Mouse (Mus musculus): ENCODE measurements around the gene Gria1.

The Gria1 gene

DNA sequence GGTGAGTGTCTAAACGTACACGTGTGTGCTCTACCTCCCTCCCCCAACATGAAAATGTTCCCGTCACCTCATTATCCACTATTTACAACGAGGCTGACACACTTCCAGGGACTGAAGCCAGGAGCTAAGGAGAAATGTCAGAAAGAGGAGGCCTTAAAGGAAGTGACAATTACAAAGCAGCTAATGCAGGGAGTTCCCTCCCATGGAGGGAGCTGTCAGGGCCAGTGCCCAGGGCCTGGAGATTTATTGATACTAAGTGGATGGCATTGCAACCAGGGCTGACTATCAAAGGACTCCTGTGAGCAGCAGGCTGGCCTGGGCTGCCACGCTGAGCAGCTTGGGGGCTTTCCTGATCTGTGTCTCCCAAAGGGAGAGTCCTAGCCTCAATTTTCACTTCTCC is 163.0 kb downstream of the Gria1 start:
- in situ Hi-C loops (cut with MseI, MboI), result no loop called here

GRCm38 (mm10) chr11:57176552-57176951 is 165.4 kb downstream of the Gria1 start:
- in situ Hi-C loops (cut with MseI, MboI), result no loop called here

- in situ Hi-C loops (cut with MseI, MboI), result no loop called here
Observed at GRCm38 (mm10) chr11:57184216-57184615, 173.0 kb downstream of the Gria1 start.

DNA sequence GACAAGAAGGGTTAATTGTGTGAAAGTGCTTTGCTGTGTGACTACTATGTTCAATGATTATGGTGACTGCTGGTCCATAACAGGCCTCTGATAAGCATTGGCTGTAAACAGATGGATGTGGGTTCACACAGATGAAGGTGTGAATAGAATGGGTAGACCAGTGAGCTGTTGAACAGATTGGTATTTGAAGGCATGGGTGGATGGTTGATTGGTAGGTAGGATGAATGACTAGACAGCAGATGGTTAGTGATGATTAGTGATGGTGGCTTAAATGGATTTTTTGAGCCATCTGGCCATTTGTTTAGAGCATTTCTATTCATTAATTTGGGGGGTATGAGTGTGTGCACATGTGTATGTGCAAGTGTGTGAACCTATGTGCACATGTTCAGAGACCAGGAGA is 173.9 kb downstream of the Gria1 start:
- in situ Hi-C loops (cut with MseI, MboI), result no loop called here

- in situ Hi-C loops (cut with MseI, MboI), result no loop called here
Observed at GRCm38 (mm10) chr11:57189391-57189790, 178.2 kb downstream of the Gria1 start.

DNA sequence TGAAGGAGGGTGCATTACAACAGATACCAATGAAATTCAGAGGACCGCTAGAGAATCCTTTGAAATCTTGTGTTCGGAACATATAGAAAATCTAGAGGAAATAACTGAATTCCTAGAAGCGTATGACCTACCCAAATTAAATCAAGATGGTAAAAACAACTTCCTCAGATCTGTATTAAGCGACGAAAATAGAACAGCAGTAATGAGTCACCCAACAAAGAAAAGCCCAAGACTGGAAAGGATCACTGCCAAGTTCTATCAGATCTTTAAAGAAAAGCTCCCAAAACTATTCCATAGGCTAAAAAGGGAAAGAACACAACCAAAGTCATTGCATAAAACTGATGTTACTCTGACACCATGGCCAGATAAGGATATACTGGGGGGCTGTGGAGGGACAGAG is 183.6 kb downstream of the Gria1 start:
- in situ Hi-C loops (cut with MseI, MboI), result no loop called here

- in situ Hi-C loops (cut with MseI, MboI), result no loop called here
Observed at GRCm38 (mm10) chr11:57201245-57201976, 190.2 kb downstream of the Gria1 start.

DNA sequence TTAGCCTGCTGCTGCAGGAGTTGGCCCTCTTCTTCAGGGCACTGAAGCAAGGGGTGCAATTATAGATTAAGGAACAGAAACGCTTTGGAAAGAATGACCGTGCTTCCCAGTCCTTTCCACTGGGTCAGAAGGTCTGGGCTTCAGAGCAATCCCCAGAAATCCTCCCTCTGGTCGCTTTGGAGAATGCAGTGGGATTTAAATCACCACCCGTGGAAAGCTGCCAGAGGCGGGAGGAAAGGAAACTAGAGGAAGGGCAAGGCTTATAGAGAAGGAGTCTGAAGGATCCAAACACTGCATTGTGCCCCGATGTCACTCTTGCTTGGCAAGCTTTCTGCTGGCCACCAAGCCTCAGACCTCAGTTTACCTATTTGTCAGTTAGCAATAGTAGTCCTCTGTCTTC is 193.2 kb downstream of the Gria1 start:
- in situ Hi-C loops (cut with MseI, MboI), result no loop called here

- in situ Hi-C loops (cut with MseI, MboI), result no loop called here
Observed at GRCm38 (mm10) chr11:57207260-57207659, 196.1 kb downstream of the Gria1 start.

- in situ Hi-C loops (cut with MseI, MboI), result no loop called here
Observed at GRCm38 (mm10) chr11:57214079-57214478, 202.9 kb downstream of the Gria1 start.

DNA sequence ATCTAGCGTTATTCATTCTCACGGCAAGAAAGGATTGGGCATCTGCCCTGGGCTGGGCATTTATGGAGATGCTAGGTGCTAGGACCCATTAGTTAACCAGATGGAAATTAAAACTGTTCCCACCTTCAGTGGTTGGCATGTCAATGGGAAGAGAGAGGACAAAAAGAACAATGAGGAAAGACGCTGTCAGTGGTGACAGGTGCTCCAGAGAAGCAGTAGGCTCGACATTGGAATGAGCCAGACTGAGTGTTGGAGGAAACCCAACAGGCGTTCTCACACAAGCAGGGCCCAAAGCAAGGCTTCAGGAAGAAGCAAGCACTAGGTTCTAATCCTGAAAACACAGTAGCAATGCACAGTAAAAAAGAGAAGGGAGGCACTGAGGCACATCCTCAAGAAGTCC is 203.4 kb downstream of the Gria1 start:
- in situ Hi-C loops (cut with MseI, MboI), result no loop called here

GRCm38 (mm10) chr11:57222797-57223569 is 211.8 kb downstream of the Gria1 start:
- in situ Hi-C loops (cut with MseI, MboI), result no loop called here

DNA sequence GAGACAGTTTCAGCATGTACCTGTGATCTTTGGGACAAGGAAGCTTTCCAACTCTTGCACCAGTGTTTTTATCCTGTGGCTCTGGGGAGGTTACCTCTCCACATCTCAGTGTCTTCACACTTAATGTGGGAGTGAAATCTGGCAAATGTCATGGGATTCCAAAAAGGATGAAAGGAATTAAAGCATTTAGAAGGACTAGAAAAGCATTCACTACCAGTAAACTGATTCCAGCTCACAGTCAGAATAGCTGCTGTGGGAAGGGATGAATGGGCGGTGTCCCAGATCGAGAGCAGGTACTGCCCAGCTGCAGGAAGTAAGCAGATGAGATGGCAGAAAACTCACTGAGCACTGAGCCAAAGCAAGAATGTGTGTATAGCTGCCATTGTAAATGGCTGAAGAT is 224.3 kb downstream of the Gria1 start:
- in situ Hi-C loops (cut with MseI, MboI), result no loop called here

DNA sequence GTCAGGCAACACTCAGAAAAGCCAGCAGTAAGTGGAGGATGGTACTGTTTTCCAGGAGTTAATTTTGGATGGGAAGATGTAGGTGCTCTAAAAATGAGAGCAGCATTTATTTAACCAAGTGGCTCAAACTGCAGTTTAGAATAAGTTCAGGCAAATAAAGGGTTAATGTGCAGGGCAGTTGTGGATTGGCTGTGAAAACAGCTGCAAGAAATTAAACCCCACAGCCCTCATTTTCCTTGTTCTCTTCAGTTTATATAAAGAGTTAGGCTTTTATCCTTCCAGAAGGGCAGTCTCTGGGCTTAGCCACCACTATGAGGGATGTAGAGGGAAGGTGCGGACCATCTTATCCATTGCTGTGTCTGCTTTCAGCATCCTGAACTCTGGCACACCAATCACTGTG is 225.2 kb downstream of the Gria1 start:
- in situ Hi-C loops (cut with MseI, MboI), result no loop called here

GRCm38 (mm10) chr11:57239758-57240157 is 228.6 kb downstream of the Gria1 start:
- in situ Hi-C loops (cut with MseI, MboI), result no loop called here

- in situ Hi-C loops (cut with MseI, MboI), result no loop called here
Observed at GRCm38 (mm10) chr11:57243835-57244234, 232.6 kb downstream of the Gria1 start.

GRCm38 (mm10) chr11:57244543-57244942 is 233.4 kb downstream of the Gria1 start:
- in situ Hi-C loops (cut with MseI, MboI), result no loop called here

- in situ Hi-C loops (cut with MseI, MboI), result no loop called here
Observed at GRCm38 (mm10) chr11:57248870-57249269, 237.7 kb downstream of the Gria1 start.

GRCm38 (mm10) chr11:57250129-57250528 is 238.9 kb downstream of the Gria1 start:
- in situ Hi-C loops (cut with MseI, MboI), result no loop called here

DNA sequence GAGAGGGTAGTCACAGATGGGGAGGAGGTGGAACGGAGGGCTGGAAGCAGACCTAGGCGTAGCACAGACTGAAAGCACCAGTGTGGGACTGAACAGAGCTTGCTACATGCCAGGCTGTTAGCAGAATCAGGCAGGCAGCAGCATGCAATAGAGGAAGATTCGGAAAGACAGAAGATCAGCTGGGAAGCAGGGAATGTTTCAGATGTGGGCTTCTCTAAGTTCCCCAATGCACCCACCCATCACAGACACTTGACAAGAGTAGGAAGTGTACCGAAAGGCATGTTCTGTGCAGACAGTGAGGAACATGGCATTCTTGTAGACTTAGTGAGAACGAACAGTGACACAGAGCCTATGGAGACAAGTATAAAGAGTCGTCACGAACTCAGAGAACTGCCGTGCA is 260.5 kb downstream of the Gria1 start:
- in situ Hi-C loops (cut with MseI, MboI), result no loop called here

- in situ Hi-C loops (cut with MseI, MboI), result no loop called here
Observed at GRCm38 (mm10) chr11:57274687-57275086, 263.5 kb downstream of the Gria1 start.

DNA sequence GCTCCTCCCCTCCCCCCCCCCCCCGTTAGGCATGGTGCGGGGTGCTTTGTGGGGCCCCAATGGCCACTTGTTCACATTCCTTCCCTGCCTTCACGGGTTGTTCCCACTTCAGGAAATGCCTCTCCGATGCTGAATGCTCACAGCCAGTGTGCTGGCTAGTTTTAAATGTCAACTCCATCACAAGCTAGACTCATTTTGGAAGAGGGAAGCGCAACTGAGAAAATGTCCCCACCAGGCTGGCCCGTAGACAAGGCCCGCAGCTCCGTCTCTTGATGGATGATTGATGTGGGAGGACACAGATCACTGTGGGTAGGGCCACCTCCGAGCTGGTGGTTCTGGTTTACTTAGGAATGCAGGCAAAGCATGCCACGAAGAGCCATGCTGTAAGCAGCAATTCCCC is 266.9 kb downstream of the Gria1 start:
- in situ Hi-C loops (cut with MseI, MboI), result no loop called here

- in situ Hi-C loops (cut with MseI, MboI), result no loop called here
Observed at GRCm38 (mm10) chr11:57286119-57286518, 274.9 kb downstream of the Gria1 start.

Measured in mouse trophoblast stem cell (cell line).